Mouse (Mus musculus) testis, adult 2 months (tissue): ENCODE measurements around the gene Rbm20.

Source experiments
- CTCF ChIP-seq: fragments of 200-500 bp; IDR thresholded peaks from 2 replicates; pipeline ENCODE4 v1.5.1; 2012; ENCODE audit warnings: low read depth, mild to moderate bottlenecking, inconsistent platforms, low read length, moderate library complexity; ENCODE audit not compliant: control insufficient read depth, insufficient read depth, insufficient replicate concordance
- POLR2A ChIP-seq: fragments of 200-500 bp; IDR thresholded peaks from 2 replicates; pipeline ENCODE4 v1.6.1; 2012; ENCODE audit warnings: low read depth, mild to moderate bottlenecking, inconsistent platforms, low read length, moderate library complexity; ENCODE audit not compliant: control insufficient read depth

- TF ChIP-seq CTCF (no peak), POLR2A (no peak)
Observed at GRCm38 (mm10) chr19:53877779-53878178, 200.7 kb downstream of the Rbm20 start.
